Mouse (Mus musculus): Measurements from ENCODE around the gene Pdzd11. TPM values are rescaled to one million over a fixed set of nuclear protein-coding genes. Genes with fewer than 3 reads are reported as not detected.

Pdzd11 gene
- total and polyA plus RNA-seq, 3 experiments = 41.3 to 66.5 TPM; not detected in 1

DNA sequence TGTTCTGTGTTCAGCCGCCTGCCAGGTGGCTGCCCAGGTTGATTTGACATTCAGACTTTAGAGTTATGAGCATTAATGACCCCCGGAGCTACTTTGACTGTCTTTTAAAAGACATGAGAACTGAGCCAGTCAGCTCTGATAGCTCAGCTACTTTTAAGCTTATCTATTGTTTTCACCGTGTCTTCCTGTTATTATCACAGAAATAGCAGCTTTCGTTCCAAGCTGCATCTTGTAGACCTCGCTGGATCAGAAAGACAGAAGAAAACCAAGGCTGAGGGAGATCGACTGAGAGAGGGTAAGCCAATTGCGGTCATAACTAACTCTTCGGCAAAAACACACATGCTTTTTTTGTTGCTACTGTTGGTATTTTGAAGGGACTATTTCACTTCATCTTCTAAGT is 12.1 kb upstream of the Pdzd11 start:
- no peaks in the 10 kb centered on the region for H3K9me3 ChIP-seq (replicated peaks; ENCODE audit: insufficient read depth, low read length)
- no peak overlapping the region for H3K9ac ChIP-seq (ENCODE audit: control insufficient read depth, low read depth, low read length, poor library complexity, severe bottlenecking)
- peak; percentile 7 to 38; a peak in 2 of 4 replicates for TF ChIP-seq EP300 (IDR thresholded peaks at IDR 0.05; ENCODE audit: low read depth in 1 of 2, low read length in 2 of 2)
- peak; percentile 26 for TF ChIP-seq TAL1 (IDR thresholded peaks at IDR 0.05; ENCODE audit: low read length)
- peak; percentile 56; the same call in 1 of the 2 replicates for TF ChIP-seq TCF12 (IDR thresholded peaks at IDR 0.05; ENCODE audit: low read depth, low read length)
- no peak for TF ChIP-seq SIN3A (IDR thresholded peaks at IDR 0.05; ENCODE audit: low read length)
- TF ChIP-seq HCFC1 (IDR thresholded peaks at IDR 0.05; ENCODE audit: low read depth, low read length) = no peak
- TF ChIP-seq GATA1 (IDR thresholded peaks at IDR 0.05; ENCODE audit: low read depth, low read length) = peak; percentile 60
- TF ChIP-seq RAD21 (IDR thresholded peaks at IDR 0.05; ENCODE audit: low read depth, low read length) = no peak
- TF ChIP-seq MXI1 (IDR thresholded peaks at IDR 0.05; ENCODE audit: low read depth, low read length) = no peak
- peaks cover 4 to 10% of the 10 kb centered on the region in 2 experiments; a peak in 3 of 4 replicates for H3K4me1 ChIP-seq (ENCODE audit: control insufficient read depth in 1 of 2, insufficient read depth in 2 of 2, low read length in 2 of 2)
- peak; percentile 36 for DNase-seq (ENCODE audit: low read depth, low spot score)
- no peaks in the 10 kb centered on the region for H3K79me2 ChIP-seq (ENCODE audit: control insufficient read depth, insufficient read depth, low read length, poor library complexity)
- no peaks in the 10 kb centered on the region for H3K27me3 ChIP-seq (ENCODE audit: control insufficient read depth in 1 of 2, insufficient read depth in 2 of 2, low read length in 2 of 2)
- H3K27ac ChIP-seq (ENCODE audit: control insufficient read depth, low read depth, low read length) = no peak overlapping the region
- H3K4me3 ChIP-seq (ENCODE audit: control insufficient read depth in 1 of 2, insufficient read depth in 1 of 2, low read depth in 2 of 2, low read length in 2 of 2) = no peak overlapping the region
- H3K36me3 ChIP-seq (ENCODE audit: control insufficient read depth in 1 of 2, insufficient read depth in 2 of 2, low read length in 2 of 2) = peaks cover 2 to 13% of the 10 kb centered on the region in 2 experiments

- DNase-seq (ENCODE audit: low read depth, low spot score) = no peak
- H3K27ac ChIP-seq (ENCODE audit: control insufficient read depth, low read depth, low read length) = no peak overlapping the region
- no peak overlapping the region for H3K4me3 ChIP-seq (ENCODE audit: control insufficient read depth in 1 of 2, insufficient read depth in 1 of 2, low read depth in 2 of 2, low read length in 2 of 2)
- H3K27me3 ChIP-seq (ENCODE audit: control insufficient read depth in 1 of 2, insufficient read depth in 2 of 2, low read length in 2 of 2) = no peaks in the 10 kb centered on the region
- no peaks in the 10 kb centered on the region for H3K9me3 ChIP-seq (replicated peaks; ENCODE audit: insufficient read depth, low read length)
- H3K36me3 ChIP-seq (ENCODE audit: control insufficient read depth in 1 of 2, insufficient read depth in 2 of 2, low read length in 2 of 2) = peaks cover 0 to 13% of the 10 kb centered on the region in 2 experiments; a peak in 3 of 4 replicates
- TF ChIP-seq MEF2A (IDR thresholded peaks at IDR 0.05; ENCODE audit: extremely low read depth, insufficient replicate concordance, low read depth, low read length, poor library complexity, severe bottlenecking) (no peak), RCOR1 (IDR thresholded peaks at IDR 0.05; ENCODE audit: low read depth, low read length) (no peak), GATA1 (IDR thresholded peaks at IDR 0.05; ENCODE audit: low read depth, low read length) (no peak), ZMIZ1 (IDR thresholded peaks at IDR 0.05; ENCODE audit: low read depth, low read length) (no peak), ETS1 (IDR thresholded peaks at IDR 0.05; ENCODE audit: low read depth, low read length) (no peak), MAZ (IDR thresholded peaks at IDR 0.05; ENCODE audit: low read depth, low read length) (no peak), ELF1 (IDR thresholded peaks at IDR 0.05; ENCODE audit: low read depth, low read length) (no peak), MYB (IDR thresholded peaks at IDR 0.05; ENCODE audit: low read depth, low read length) (no peak)
- H3K79me2 ChIP-seq (ENCODE audit: control insufficient read depth, insufficient read depth, low read length, poor library complexity) = peaks cover 35% of the 10 kb centered on the region
- H3K9ac ChIP-seq (ENCODE audit: control insufficient read depth, low read depth, low read length, poor library complexity, severe bottlenecking) = no peak overlapping the region
- H3K4me1 ChIP-seq (ENCODE audit: control insufficient read depth in 1 of 2, insufficient read depth in 2 of 2, low read length in 2 of 2) = peaks cover 3 to 5% of the 10 kb centered on the region in 2 experiments
These were observed 2.7 kb upstream of the Pdzd11 start for GRCm38 (mm10) chrX:100629076-100629475.

GRCm38 (mm10) chrX:100625546-100625801 is 894 bp downstream of the Pdzd11 start, which contains the start of gene Kif4:
Gene Kif4, plus strand, starts transcription at chrX:100625737.
- H3K9me3 ChIP-seq (replicated peaks; ENCODE audit: insufficient read depth, low read length) = no peaks in the 10 kb centered on the region
- peak within 1 kb of the TSS; percentile 95 for H3K27ac ChIP-seq (ENCODE audit: control insufficient read depth, low read depth, low read length)
- peak within 1 kb of the TSS; percentile 86 to 95 for H3K4me3 ChIP-seq (ENCODE audit: control insufficient read depth in 1 of 2, insufficient read depth in 1 of 2, low read depth in 2 of 2, low read length in 2 of 2)
- no peaks in the 10 kb centered on the region for H3K27me3 ChIP-seq (ENCODE audit: control insufficient read depth in 1 of 2, insufficient read depth in 2 of 2, low read length in 2 of 2)
- peak within 1 kb of the TSS; percentile 97 for H3K9ac ChIP-seq (ENCODE audit: control insufficient read depth, low read depth, low read length, poor library complexity, severe bottlenecking)
- no peak for DNase-seq (ENCODE audit: low read depth, low spot score)
- TF ChIP-seq SMC3 (IDR thresholded peaks at IDR 0.05; ENCODE audit: low read depth, low read length) = no peak
- TF ChIP-seq TAL1 (IDR thresholded peaks at IDR 0.05; ENCODE audit: low read length) = no peak
- no peak for TF ChIP-seq USF1 (IDR thresholded peaks at IDR 0.05; ENCODE audit: low read depth, low read length)
- no peak for TF ChIP-seq TBP (IDR thresholded peaks at IDR 0.05; ENCODE audit: low read depth, low read length)
- TF ChIP-seq BHLHE40 (IDR thresholded peaks at IDR 0.05; ENCODE audit: borderline replicate concordance, low read depth, low read length) = no peak
- TF ChIP-seq MAFK (IDR thresholded peaks at IDR 0.05; ENCODE audit: borderline replicate concordance, low read depth, low read length) = no peak
- no peak for TF ChIP-seq NRF1 (IDR thresholded peaks at IDR 0.05; ENCODE audit: insufficient read depth, low read depth, low read length, poor library complexity, severe bottlenecking)
- TF ChIP-seq ZNF384 (IDR thresholded peaks at IDR 0.05; ENCODE audit: low read depth, low read length) = no peak
- TF ChIP-seq NELFE (IDR thresholded peaks at IDR 0.05; ENCODE audit: low read depth, low read length) = no peak
- no peak for TF ChIP-seq RCOR1 (IDR thresholded peaks at IDR 0.05; ENCODE audit: low read depth, low read length)
- no peak for TF ChIP-seq GATA1 (IDR thresholded peaks at IDR 0.05; ENCODE audit: low read depth, low read length)
- no peak for TF ChIP-seq ZMIZ1 (IDR thresholded peaks at IDR 0.05; ENCODE audit: low read depth, low read length)
- TF ChIP-seq CTCF (IDR thresholded peaks at IDR 0.05 in 2 of 3, conservative IDR thresholded peaks at IDR 0.05 in 1 of 3; ENCODE audit: control insufficient read depth in 1 of 3, insufficient read depth in 1 of 3, low read depth in 2 of 3, low read length in 3 of 3, poor library complexity in 1 of 3, severe bottlenecking in 1 of 3) = no peak
- TF ChIP-seq CHD1 (IDR thresholded peaks at IDR 0.05; ENCODE audit: low read depth, low read length) = no peak
- no peak for TF ChIP-seq ETS1 (IDR thresholded peaks at IDR 0.05; ENCODE audit: low read depth, low read length)
- H3K36me3 ChIP-seq (ENCODE audit: control insufficient read depth in 1 of 2, insufficient read depth in 2 of 2, low read length in 2 of 2) = peaks cover 0 to 13% of the 10 kb centered on the region in 2 experiments
- peaks cover 34% of the 10 kb centered on the region for H3K79me2 ChIP-seq (ENCODE audit: control insufficient read depth, insufficient read depth, low read length, poor library complexity)
- H3K4me1 ChIP-seq (ENCODE audit: control insufficient read depth in 1 of 2, insufficient read depth in 2 of 2, low read length in 2 of 2) = peaks cover 3 to 5% of the 10 kb centered on the region in 2 experiments
